Mouse (Mus musculus): ENCODE data around the gene Arhgap10. TPM values are rescaled to one million over a fixed set of nuclear protein-coding genes. Genes with fewer than 3 reads are reported as not detected.

Gene Arhgap10
- total and polyA plus RNA-seq, 3 experiments = 2.7 to 5.9 (median 4.8) TPM

- H3K4me2 ChIP-seq (ENCODE audit: insufficient read depth, low read depth, poor library complexity, severe bottlenecking) = no peak overlapping the region
- DNase-seq (ENCODE audit: extremely low read depth) = no peak
- H3K4me1 ChIP-seq (ENCODE audit: control insufficient read depth in 1 of 2, insufficient read depth in 2 of 2) = peaks cover 4 to 18% of the 10 kb centered on the region in 2 experiments; a peak in 3 of 4 replicates
- no peak overlapping the region for H3K27ac ChIP-seq (ENCODE audit: insufficient read depth, low read depth)
- no peak for TF ChIP-seq NELFE (IDR thresholded peaks at IDR 0.05; ENCODE audit: low read depth, low read length)
- no peak for TF ChIP-seq ZKSCAN1 (IDR thresholded peaks at IDR 0.05; ENCODE audit: borderline replicate concordance, low read depth, low read length)
- TF ChIP-seq ZMIZ1 (IDR thresholded peaks at IDR 0.05; ENCODE audit: low read depth, low read length) = no peak
- H3K4me3 ChIP-seq (replicated peaks in 1 of 3; ENCODE audit: low read depth in 2 of 3, low read length in 2 of 3, poor library complexity in 1 of 3) = no peak overlapping the region
- H3K79me2 ChIP-seq (replicated peaks; ENCODE audit: control insufficient read depth, extremely low read depth, insufficient read depth, poor library complexity, severe bottlenecking) = no peaks in the 10 kb centered on the region
- H3K9me3 ChIP-seq (replicated peaks; ENCODE audit: low read length) = no peaks in the 10 kb centered on the region
- dilution Hi-C loops (cut with MboI; ENCODE audit: extremely low pct_ligation_motif_present, extremely low pct_unique_long_range_greater_than_20kb, low sequenced_read_pairs) = no loop called here
- no peaks in the 10 kb centered on the region for H3K27me3 ChIP-seq (replicated peaks)
- H3K9ac ChIP-seq (ENCODE audit: insufficient read depth, low read depth) = no peak overlapping the region
- in situ Hi-C loops (cut with MboI; ENCODE audit: low pct_ligation_motif_present, low pct_unique_long_range_greater_than_20kb, low sequenced_read_pairs) = no loop called here
- no peaks in the 10 kb centered on the region for H3K36me3 ChIP-seq (replicated peaks in 1 of 2; ENCODE audit: control insufficient read depth in 1 of 2, insufficient read depth in 1 of 2, low read length in 1 of 2)
Measured at GRCm38 (mm10) chr8:77502547-77502946, 15.2 kb downstream of the Arhgap10 start.

GRCm38 (mm10) chr8:77501131-77501530, 16.6 kb downstream of the Arhgap10 start:
- in situ Hi-C loops (cut with MboI; ENCODE audit: low pct_ligation_motif_present, low pct_unique_long_range_greater_than_20kb, low sequenced_read_pairs) = no loop called here
- Histone ChIP-seq H3K79me2 (replicated peaks; ENCODE audit: control insufficient read depth, extremely low read depth, insufficient read depth, poor library complexity, severe bottlenecking) (no peaks in the 10 kb centered on the region), H3K9me3 (replicated peaks; ENCODE audit: low read length) (no peaks in the 10 kb centered on the region), H3K4me3 (replicated peaks in 1 of 3; ENCODE audit: low read depth in 2 of 3, low read length in 2 of 3, poor library complexity in 1 of 3) (no peak overlapping the region), H3K36me3 (replicated peaks in 1 of 2; ENCODE audit: control insufficient read depth in 1 of 2, insufficient read depth in 1 of 2, low read length in 1 of 2) (no peaks in the 10 kb centered on the region), H3K4me1 (ENCODE audit: control insufficient read depth in 1 of 2, insufficient read depth in 2 of 2) (peaks cover 4 to 23% of the 10 kb centered on the region in 2 experiments; a peak in 3 of 4 replicates), H3K27me3 (replicated peaks) (no peaks in the 10 kb centered on the region), H3K27ac (ENCODE audit: insufficient read depth, low read depth) (no peak overlapping the region), H3K9ac (ENCODE audit: insufficient read depth, low read depth) (no peak overlapping the region), H3K4me2 (ENCODE audit: insufficient read depth, low read depth, poor library complexity, severe bottlenecking) (no peak overlapping the region)
- dilution Hi-C loops (cut with MboI; ENCODE audit: extremely low pct_ligation_motif_present, extremely low pct_unique_long_range_greater_than_20kb, low sequenced_read_pairs) = no loop called here
- DNase-seq (ENCODE audit: extremely low read depth) = no peak
- TF ChIP-seq MAX (IDR thresholded peaks at IDR 0.05; ENCODE audit: low read length) (no peak), EP300 (IDR thresholded peaks at IDR 0.05; ENCODE audit: low read length) (no peak), JUN (IDR thresholded peaks at IDR 0.05; ENCODE audit: insufficient read depth, low read depth, low read length) (no peak), MAFK (IDR thresholded peaks at IDR 0.05; ENCODE audit: insufficient replicate concordance, low read length) (no peak), RAD21 (IDR thresholded peaks at IDR 0.05; ENCODE audit: low read depth, low read length) (no peak), ETS1 (conservative IDR thresholded peaks at IDR 0.05; ENCODE audit: low read depth, low read length) (no peak), CTCF (conservative IDR thresholded peaks at IDR 0.05 in 1 of 2, IDR thresholded peaks at IDR 0.05 in 1 of 2; ENCODE audit: low read depth in 2 of 2, low read length in 2 of 2) (no peak), ZMIZ1 (IDR thresholded peaks at IDR 0.05; ENCODE audit: low read depth, low read length) (no peak), CHD2 (IDR thresholded peaks at IDR 0.05; ENCODE audit: low read length) (no peak), ZKSCAN1 (IDR thresholded peaks at IDR 0.05; ENCODE audit: borderline replicate concordance, low read depth, low read length) (no peak), POLR2AphosphoS2 (IDR thresholded peaks at IDR 0.05; ENCODE audit: low read depth, low read length) (no peak), NRF1 (IDR thresholded peaks at IDR 0.05; ENCODE audit: low read depth, low read length) (no peak), E2F4 (IDR thresholded peaks at IDR 0.05; ENCODE audit: insufficient replicate concordance, low read depth, low read length) (no peak), PAX5 (IDR thresholded peaks at IDR 0.05; ENCODE audit: low read length) (no peak), ZNF384 (IDR thresholded peaks at IDR 0.05; ENCODE audit: low read depth, low read length) (no peak), UBTF (IDR thresholded peaks at IDR 0.05; ENCODE audit: low read depth, low read length) (no peak), TCF12 (IDR thresholded peaks at IDR 0.05; ENCODE audit: low read depth, low read length) (no peak), SIN3A (IDR thresholded peaks at IDR 0.05; ENCODE audit: low read length) (no peak), MEF2A (IDR thresholded peaks at IDR 0.05; ENCODE audit: borderline replicate concordance, low read depth, low read length) (no peak)

Data from CH12.LX (cell line).